24 mouse cellular contexts compared by ENCODE assay signal in genomic region chr19:28722626-28723025, GRCm38 (mm10).
"Had no signal": no experiment of that assay in that cellular context is flagged by ENCODE, and none has a peak within 500 bp of the region (broad histone marks: within the 10 kb centered on the region; RNA-seq: fewer than 3 reads in every experiment).

No protein-coding gene starts in this region.

- H3K9ac ChIP-seq: heart, embryonic 12.5 days; hindbrain, embryonic 12.5 days; hindbrain, embryonic 14.5 days; limb, embryonic 12.5 days; liver, embryonic 13.5 days; liver, embryonic 15.5 days had no signal

- H3K9me3 ChIP-seq: heart, embryonic 12.5 days; hindbrain, embryonic 12.5 days; limb, embryonic 10.5 days; limb, embryonic 12.5 days; liver, embryonic 13.5 days; liver, embryonic 15.5 days had no signal

- ATAC-seq: inflammation-experienced regulatory T-cells, adult 6 months; intestine, embryonic 16.5 days had no signal

- H3K27me3 ChIP-seq: heart, embryonic 12.5 days; limb, embryonic 12.5 days; liver, embryonic 13.5 days; liver, embryonic 15.5 days had no signal

- H3K4me2 ChIP-seq: heart, embryonic 12.5 days; hindbrain, embryonic 12.5 days; hindbrain, embryonic 14.5 days; limb, embryonic 12.5 days; liver, embryonic 11.5 days; liver, embryonic 13.5 days; liver, embryonic 15.5 days had no signal

- H3K36me3 ChIP-seq: heart, embryonic 12.5 days; hindbrain, embryonic 10.5 days; hindbrain, embryonic 12.5 days; limb, embryonic 10.5 days; limb, embryonic 12.5 days; liver, embryonic 13.5 days; liver, embryonic 15.5 days had no signal

- H3K27ac ChIP-seq: gastrocnemius, adult 2 months; heart, adult 2 months; hindbrain, embryonic 10.5 days; hindbrain, embryonic 12.5 days; hindbrain, embryonic 14.5 days; layer of hippocampus, adult 2 months; left cerebral cortex, adult 2 months; limb, embryonic 10.5 days; limb, embryonic 12.5 days; liver, embryonic 13.5 days; liver, embryonic 15.5 days had no signal

- H3K4me3 ChIP-seq: gastrocnemius, adult 2 months; heart, adult 2 months; heart, embryonic 12.5 days; hindbrain, embryonic 10.5 days; hindbrain, embryonic 12.5 days; layer of hippocampus, adult 2 months; left cerebral cortex, adult 2 months; limb, embryonic 10.5 days; limb, embryonic 12.5 days; liver, embryonic 13.5 days; liver, embryonic 15.5 days had no signal

- H3K4me1 ChIP-seq: heart, embryonic 12.5 days; hindbrain, embryonic 12.5 days; limb, embryonic 12.5 days; liver, embryonic 13.5 days; liver, embryonic 15.5 days had no signal

- DNase-seq: gastrocnemius, adult 2 months; gastrocnemius, postnatal 10 days; gastrocnemius, postnatal 25 days; heart, adult 2 months; heart, postnatal 14 days; heart, postnatal 4 days; kidney, adult 18-20 months; kidney, adult 8-10 months; kidney, postnatal 10 days; kidney, postnatal 25 days; liver; liver, embryonic 13.5 days had no signal
